Mouse (Mus musculus): ENCODE results near the gene Nynrin.

GRCm38 (mm10) chr14:55842794-55843193 lies 11.0 kb upstream of the Nynrin start:
- TF ChIP-seq POLR2A (IDR thresholded peaks at IDR 0.05; ENCODE audit: borderline replicate concordance, extremely low read depth, low read depth, low read length) (no peak), CTCF (IDR thresholded peaks at IDR 0.05; ENCODE audit: insufficient read depth, low read length) (0 out of 2 replicates have a peak, but pooled peaks have one; percentile 7)

Data from lung, adult 2 months (tissue).